Mouse (Mus musculus) megakaryocyte, embryonic 14.5 days (primary cell): Measurements from ENCODE around the gene H2-T23. TPM values are rescaled to one million over a fixed set of nuclear protein-coding genes. Genes with fewer than 3 reads are reported as not detected.

Experiments used
- H3K27me3 ChIP-seq: replicated peaks from 2 replicates; pipeline ENCODE3; 2012; ENCODE audit warnings: inconsistent platforms
- H3K36me3 ChIP-seq: replicated peaks from 2 replicates; pipeline ENCODE3; 2012; ENCODE audit warnings: low read length, inconsistent platforms, mixed read lengths
- H3K4me1 ChIP-seq: 2 replicates; pipeline ENCODE4 v1.6.1; 2012; ENCODE audit warnings: inconsistent platforms
- H3K4me3 ChIP-seq: replicated peaks from 2 replicates; pipeline ENCODE3; 2012; ENCODE audit warnings: moderate library complexity, mild to moderate bottlenecking, inconsistent platforms
- H3K9me3 ChIP-seq: 2 replicates; pipeline ENCODE4 v1.6.1; 2012; ENCODE audit warnings: inconsistent platforms
- FLI1 ChIP-seq: IDR thresholded peaks from 2 replicates; pipeline ENCODE4 v1.6.1; 2012; ENCODE audit warnings: low read length, inconsistent platforms, mixed read lengths
- GATA1 ChIP-seq: IDR thresholded peaks from 3 replicates; pipeline ENCODE4 v1.6.1; 2012; ENCODE audit warnings: mixed read lengths, low read length, inconsistent platforms, borderline replicate concordance
- polyA plus RNA-seq: library from polyadenylated mRNA; stranded (reverse); fragments of >175 nt; gene quantifications from 2 replicates; pipeline ENCODE4 v1.2.3, GENCODE M21; 2012; ENCODE audit warnings: low replicate concordance; ENCODE audit not compliant: insufficient read depth

Gene H2-T23
- polyA plus RNA-seq, 1 experiment, result 44.0 TPM

DNA sequence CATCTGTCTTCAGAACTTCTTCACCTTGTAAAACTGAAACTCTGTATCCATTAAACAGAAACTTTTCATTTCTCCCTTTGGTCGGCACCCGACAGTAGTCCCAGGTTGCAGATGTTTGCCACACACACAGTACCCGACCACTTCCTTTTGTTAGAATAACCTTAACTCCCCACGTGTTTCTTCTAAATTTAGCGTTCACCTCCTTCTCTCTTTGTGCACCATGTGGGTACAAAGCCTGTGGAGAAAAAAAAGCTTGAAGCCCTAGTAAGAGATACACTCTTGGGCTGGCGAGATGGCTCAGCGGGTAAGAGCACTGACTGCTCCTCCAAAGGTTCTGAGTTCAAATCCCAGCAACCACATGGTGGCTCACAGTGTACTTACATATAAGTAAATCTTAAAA, 33.3 kb downstream of the H2-T23 start:
- H3K9me3 ChIP-seq, result peaks cover 33% of the 10 kb centered on the region
- peak overlapping the region; percentile 81 for H3K4me3 ChIP-seq
- peaks cover 66% of the 10 kb centered on the region for H3K4me1 ChIP-seq
- no peaks in the 10 kb centered on the region for H3K27me3 ChIP-seq
- TF ChIP-seq FLI1 (no peak), GATA1 (no peak)
- peaks cover 51% of the 10 kb centered on the region for H3K36me3 ChIP-seq

DNA sequence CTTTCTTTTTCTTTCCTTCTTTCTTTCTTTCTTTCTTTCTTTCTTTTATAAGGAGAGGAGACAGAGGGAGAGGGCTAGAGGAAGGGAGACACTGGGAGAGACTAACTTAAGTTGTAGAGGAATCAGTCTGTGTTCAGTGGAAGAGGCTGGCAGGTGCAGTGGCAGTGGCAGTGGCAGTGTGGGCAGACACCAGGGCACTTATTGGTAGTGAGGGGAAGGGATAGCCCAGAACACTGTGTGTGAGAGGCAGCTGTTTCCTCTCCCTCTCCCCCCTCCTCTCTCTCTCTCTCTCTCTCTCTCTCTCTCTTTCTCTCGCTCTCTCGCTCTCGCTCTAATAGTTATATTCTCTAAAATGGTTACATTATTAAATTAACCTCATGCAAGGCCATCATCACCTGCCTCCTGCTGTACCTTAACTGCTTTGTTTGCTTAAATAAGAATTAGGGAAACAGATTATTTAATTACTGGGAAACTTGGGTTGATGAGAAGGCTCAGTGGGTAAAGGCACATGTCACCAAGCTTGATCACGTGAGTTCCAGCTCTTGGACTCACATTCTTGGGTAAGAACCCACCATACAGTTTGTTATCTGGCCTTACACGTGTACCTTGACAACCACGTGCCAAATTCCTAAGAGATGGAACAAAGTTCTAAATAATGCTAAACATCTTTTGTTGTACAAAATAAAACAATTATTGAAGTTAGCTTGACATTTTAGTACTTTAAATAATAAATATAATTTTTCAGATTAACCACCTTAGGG, 33.9 kb downstream of the H2-T23 start:
- H3K4me1 ChIP-seq, result peaks cover 67% of the 10 kb centered on the region

DNA sequence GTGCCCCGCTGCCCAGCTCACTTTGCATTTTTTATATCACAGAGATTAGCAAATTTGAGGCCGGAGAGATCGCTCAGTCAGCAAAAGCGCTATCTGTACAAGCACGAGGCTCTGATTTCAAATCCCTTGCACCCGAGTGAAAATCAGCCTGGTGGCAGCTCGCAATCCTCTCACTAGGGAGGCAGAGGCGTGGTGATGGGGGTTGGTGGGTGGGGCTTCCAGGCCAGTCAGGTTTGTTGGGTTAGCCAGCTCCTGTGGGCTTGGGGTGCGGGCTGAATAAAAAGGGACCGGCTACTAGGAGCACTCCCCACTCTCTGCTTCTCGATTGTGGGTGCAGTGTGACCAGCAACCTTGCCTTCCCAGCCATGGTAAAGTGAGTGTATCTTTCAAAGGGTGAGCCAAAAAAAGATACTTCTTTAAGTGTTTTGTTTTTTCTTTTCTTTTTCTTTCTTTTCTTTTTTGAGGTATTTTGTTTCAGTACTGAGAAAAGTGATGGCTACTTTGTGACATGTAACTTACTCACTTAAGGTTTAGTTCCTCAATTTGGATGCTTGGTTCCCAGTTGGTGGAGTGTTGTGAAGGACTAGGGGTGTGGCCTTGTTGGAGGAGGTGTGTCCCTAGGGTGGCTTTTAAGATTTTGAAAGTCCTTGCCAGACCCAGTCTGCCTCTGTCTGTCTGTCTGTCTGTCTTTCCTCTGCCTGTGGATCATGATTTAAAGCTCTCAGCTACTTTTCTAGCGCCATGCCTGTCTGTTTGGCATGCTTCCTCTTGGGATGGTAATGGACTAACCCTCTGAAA, 34.7 kb downstream of the H2-T23 start:
- peaks cover 74% of the 10 kb centered on the region for H3K4me1 ChIP-seq
- H3K9me3 ChIP-seq, result peaks cover 23% of the 10 kb centered on the region
- no peak for TF ChIP-seq GATA1
- no peak for TF ChIP-seq FLI1
- H3K36me3 ChIP-seq, result peaks cover 36% of the 10 kb centered on the region
- no peaks in the 10 kb centered on the region for H3K27me3 ChIP-seq
- H3K4me3 ChIP-seq, result peak overlapping the region; percentile 92

More for the DNA sequence above, 33.9 kb downstream of the H2-T23 start:
- Histone ChIP-seq H3K27me3 (no peaks in the 10 kb centered on the region), H3K9me3 (peaks cover 29% of the 10 kb centered on the region), H3K36me3 (peaks cover 44% of the 10 kb centered on the region), H3K4me3 (peak overlapping the region; percentile 92)
- TF ChIP-seq FLI1 (no peak), GATA1 (no peak)

DNA sequence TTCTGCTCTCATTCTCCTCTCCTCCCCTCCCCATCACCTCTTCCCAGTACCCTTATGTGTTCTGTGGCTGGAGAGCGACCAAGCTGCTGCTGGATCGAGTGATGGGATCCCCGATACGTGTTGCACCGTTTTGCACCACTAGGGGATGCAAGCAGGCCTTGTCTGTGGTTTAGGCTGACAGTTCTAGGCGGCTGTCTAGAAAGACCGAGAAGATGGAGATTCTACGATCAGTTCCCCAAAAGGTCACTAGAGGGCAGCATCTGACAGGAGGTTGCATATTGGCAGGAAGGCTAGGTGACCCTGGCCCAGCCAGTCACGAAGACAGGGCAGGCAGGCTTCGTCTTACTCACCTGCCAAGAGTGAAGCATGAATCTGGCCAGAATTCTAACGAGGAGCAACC, 35.7 kb downstream of the H2-T23 start:
- Histone ChIP-seq H3K27me3 (no peaks in the 10 kb centered on the region), H3K4me3 (peak overlapping the region; percentile 78), H3K9me3 (peaks cover 13% of the 10 kb centered on the region), H3K4me1 (peaks cover 66% of the 10 kb centered on the region), H3K36me3 (peaks cover 27% of the 10 kb centered on the region)
- TF ChIP-seq GATA1, result no peak
- no peak for TF ChIP-seq FLI1

DNA sequence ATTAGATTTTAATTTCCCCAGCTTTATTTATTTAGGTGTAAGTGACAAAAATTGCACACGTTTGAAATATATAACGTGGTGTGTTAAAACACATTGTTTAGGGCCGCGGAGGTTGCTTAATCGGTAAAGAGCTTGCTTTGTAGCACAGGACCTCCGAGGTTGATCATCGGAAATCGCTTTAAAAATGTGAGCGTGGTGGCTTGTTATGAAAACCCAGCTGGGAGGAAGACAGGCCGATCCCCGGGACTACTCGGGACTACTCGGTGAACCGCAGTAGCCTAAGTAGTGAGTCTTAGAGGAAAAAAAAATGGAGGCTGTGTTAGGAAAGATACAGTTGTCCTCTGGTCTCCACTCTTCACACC, 37.8 kb downstream of the H2-T23 start:
- no peak for TF ChIP-seq GATA1
- TF ChIP-seq FLI1, result no peak
- peaks cover 49% of the 10 kb centered on the region for H3K4me1 ChIP-seq
- H3K9me3 ChIP-seq, result 0 out of 2 replicates have a peak, but pooled peaks cover 1% of the 10 kb centered on the region
- no peaks in the 10 kb centered on the region for H3K27me3 ChIP-seq
- peaks cover 10% of the 10 kb centered on the region for H3K36me3 ChIP-seq
- peak overlapping the region; percentile 94 for H3K4me3 ChIP-seq

DNA sequence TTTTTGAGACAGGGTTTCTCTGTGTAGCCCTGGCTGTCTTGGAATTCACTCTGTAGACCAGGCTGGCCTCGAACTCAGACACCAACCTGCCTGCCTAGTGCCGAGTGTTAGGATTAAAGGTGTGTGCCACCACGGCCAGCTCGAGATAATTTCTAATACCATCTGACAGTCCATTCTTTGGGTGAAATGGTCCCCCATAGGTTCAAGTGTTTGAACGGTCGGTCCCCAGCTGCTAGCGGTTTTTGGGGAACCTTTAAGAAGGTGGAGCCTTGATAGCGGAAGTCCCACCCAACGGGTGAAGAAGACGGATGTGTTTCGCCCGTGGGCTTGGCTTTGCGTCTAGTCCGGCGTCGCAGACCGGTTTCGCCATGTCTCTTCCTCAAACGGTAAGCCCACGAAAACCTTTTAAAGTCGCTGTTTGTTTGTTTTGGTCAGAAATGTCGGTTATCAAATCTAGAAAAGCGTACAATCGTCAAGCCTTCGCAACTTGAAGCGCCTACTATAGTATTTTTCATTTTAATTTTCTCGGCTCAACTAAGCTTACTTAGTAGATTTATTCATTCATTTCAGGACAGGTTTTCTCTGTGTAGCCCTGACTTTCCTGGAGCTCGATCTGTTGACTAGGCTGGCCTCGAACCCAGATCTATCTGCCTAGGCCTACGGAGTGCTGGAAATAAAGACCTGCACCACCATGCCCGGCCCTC, 38.3 kb downstream of the H2-T23 start:
- Histone ChIP-seq H3K4me3 (peak overlapping the region; percentile 94), H3K27me3 (no peaks in the 10 kb centered on the region), H3K9me3 (no peaks in the 10 kb centered on the region), H3K4me1 (peaks cover 47% of the 10 kb centered on the region), H3K36me3 (peaks cover 11% of the 10 kb centered on the region)
- no peak for TF ChIP-seq GATA1
- TF ChIP-seq FLI1, result no peak

DNA sequence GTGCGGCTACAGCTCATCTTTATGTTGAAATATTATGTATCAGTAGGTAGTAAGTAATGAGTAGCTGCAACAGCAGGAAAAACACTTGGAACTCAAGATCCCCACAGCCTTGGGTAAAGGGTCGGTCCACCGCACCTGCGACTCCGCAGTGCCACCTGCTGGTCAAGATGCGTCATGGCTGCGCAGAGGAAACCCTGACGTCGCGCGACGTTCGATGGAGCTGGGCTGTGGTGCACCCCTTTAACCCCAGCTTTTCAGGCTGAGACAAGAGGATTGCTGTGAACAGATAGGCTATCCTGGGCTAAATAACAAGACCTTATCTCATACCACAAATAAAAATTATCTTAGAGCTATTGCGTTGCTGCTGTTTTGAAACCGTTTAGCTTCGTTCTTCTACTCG, 39.0 kb downstream of the H2-T23 start:
- Histone ChIP-seq H3K4me3 (peak overlapping the region; percentile 92), H3K4me1 (peaks cover 47% of the 10 kb centered on the region), H3K27me3 (no peaks in the 10 kb centered on the region), H3K36me3 (peaks cover 13% of the 10 kb centered on the region), H3K9me3 (no peaks in the 10 kb centered on the region)
- no peak for TF ChIP-seq FLI1
- no peak for TF ChIP-seq GATA1

DNA sequence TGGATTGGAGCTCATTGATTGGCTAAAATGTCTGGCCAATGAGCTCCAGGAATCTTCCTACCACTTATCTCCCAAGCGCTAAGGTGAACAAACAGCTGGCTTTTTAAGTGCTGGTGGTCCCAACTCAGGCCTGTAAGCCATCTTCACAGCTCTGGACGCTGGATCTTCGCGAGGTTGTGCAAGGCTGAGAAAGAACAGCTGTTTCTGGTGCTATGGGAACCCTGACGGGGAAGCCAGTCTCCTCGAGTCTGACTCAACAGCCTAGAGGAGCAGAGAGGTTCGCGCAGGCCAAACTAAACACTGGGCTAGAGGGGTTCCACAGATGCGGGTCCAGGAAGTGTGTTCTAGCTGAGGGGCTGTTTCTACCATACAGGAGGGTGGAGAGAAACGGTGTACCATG, 40.9 kb downstream of the H2-T23 start:
- Histone ChIP-seq H3K36me3 (peaks cover 31% of the 10 kb centered on the region), H3K4me3 (no peak overlapping the region), H3K9me3 (no peaks in the 10 kb centered on the region), H3K4me1 (peaks cover 28% of the 10 kb centered on the region), H3K27me3 (no peaks in the 10 kb centered on the region)
- TF ChIP-seq FLI1 (no peak), GATA1 (no peak)

DNA sequence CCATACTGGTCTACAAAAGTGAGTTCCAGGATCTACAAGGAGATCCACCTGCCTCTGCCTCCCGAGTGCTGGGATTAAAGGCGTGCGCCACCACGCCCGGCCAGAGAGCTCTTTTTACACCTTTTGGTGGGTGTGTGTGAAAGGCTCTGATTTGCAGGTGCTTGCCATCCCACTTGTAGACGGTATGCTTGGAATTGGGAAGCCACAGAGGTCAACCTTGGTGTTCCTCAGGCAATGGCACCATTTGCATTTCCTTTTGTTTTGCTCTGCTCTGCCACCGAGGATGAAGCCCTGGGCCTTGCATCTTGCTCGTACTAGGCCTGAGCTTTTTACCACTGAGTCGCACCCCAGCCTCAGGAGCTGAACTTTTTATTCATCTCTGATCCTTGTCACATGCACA, 50.9 kb downstream of the H2-T23 start:
- peaks cover 57% of the 10 kb centered on the region for H3K36me3 ChIP-seq

DNA sequence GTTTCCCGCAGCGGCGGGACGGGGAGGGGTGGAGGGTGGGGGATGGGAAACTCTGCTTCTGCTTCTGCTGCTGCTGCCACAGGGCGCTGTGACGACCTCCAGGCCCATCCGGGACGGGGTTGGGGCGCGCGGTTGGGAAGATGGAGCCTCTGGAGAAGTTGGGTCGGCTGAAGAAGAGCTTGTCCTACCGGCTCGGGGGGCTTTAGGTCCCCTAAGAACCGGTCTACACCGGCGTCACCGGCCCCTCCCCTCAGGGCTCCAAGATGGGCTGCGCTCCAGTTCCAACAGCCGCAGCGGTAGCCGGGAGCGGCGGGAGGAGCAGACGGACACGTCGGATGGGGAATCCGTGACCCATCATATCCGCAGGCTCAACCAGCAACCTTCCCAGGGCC, 52.3 kb downstream of the H2-T23 start:
- Histone ChIP-seq H3K36me3 (peaks cover 51% of the 10 kb centered on the region), H3K4me1 (peaks cover 29% of the 10 kb centered on the region), H3K4me3 (peak overlapping the region; percentile 95), H3K27me3 (no peaks in the 10 kb centered on the region), H3K9me3 (no peaks in the 10 kb centered on the region)
- no peak for TF ChIP-seq FLI1
- TF ChIP-seq GATA1, result no peak

More for the DNA sequence above, 50.9 kb downstream of the H2-T23 start:
- H3K4me1 ChIP-seq, result peaks cover 29% of the 10 kb centered on the region
- H3K4me3 ChIP-seq, result peak overlapping the region; percentile 60
- H3K9me3 ChIP-seq, result no peaks in the 10 kb centered on the region
- no peak for TF ChIP-seq GATA1
- TF ChIP-seq FLI1, result no peak
- H3K27me3 ChIP-seq, result no peaks in the 10 kb centered on the region

Other genes with a start within 250 kb of the H2-T23 start
- gene Ier3, start 211.2 kb downstream of the H2-T23 start, polyA plus RNA-seq, result 62.2 and 65.8 TPM in 2 replicates
- 43.6 and 163 TPM in 2 replicates for gene Flot1, start 209.6 kb downstream of the H2-T23 start, polyA plus RNA-seq
- gene Tubb5, start 194.5 kb downstream of the H2-T23 start, polyA plus RNA-seq, result 96.5 and 217 TPM in 2 replicates
- gene Mdc1, start 191.3 kb downstream of the H2-T23 start, polyA plus RNA-seq, result 1.2 and 2.3 TPM in 2 replicates
- 5.6 TPM in 1 of 2 replicates, not detected in the other for gene Nrm, start 171.5 kb downstream of the H2-T23 start, polyA plus RNA-seq
- gene Ppp1r18, start 167.3 kb downstream of the H2-T23 start, polyA plus RNA-seq, result 153 and 168 TPM in 2 replicates
- 23.2 and 32.1 TPM in 2 replicates for gene Dhx16, start 153.0 kb downstream of the H2-T23 start, polyA plus RNA-seq
- gene 2310061I04Rik, start 135.4 kb downstream of the H2-T23 start, polyA plus RNA-seq, result 101 and 470 TPM in 2 replicates
- 15.4 and 23.3 TPM in 2 replicates for gene Atat1, start 122.8 kb downstream of the H2-T23 start, polyA plus RNA-seq
- 5.7 TPM in 1 of 2 replicates, not detected in the other for gene Mrps18b, start 116.5 kb downstream of the H2-T23 start, polyA plus RNA-seq
- gene Ppp1r10, start 116.4 kb downstream of the H2-T23 start, polyA plus RNA-seq, result 28.5 and 36.4 TPM in 2 replicates
- 86.0 and 161 TPM in 2 replicates for gene Abcf1, start 63.1 kb downstream of the H2-T23 start, polyA plus RNA-seq
- gene Gnl1, start 53.0 kb downstream of the H2-T23 start, polyA plus RNA-seq, result 63.9 and 75.7 TPM in 2 replicates
- gene Prr3, start 52.6 kb downstream of the H2-T23 start, polyA plus RNA-seq, result 11.4 and 13.7 TPM in 2 replicates
- gene H2-T24, start 12.3 kb downstream of the H2-T23 start, polyA plus RNA-seq, result 3.9 TPM in 1 of 2 replicates, not detected in the other
- gene H2-T22, start 9.9 kb upstream of the H2-T23 start, polyA plus RNA-seq, result 6.2 TPM in 1 of 2 replicates, not detected in the other
- 0.25 TPM in 1 of 2 replicates, not detected in the other for gene Gm6034, start 10.1 kb upstream of the H2-T23 start, polyA plus RNA-seq
- 20.5 TPM in 1 of 2 replicates, not detected in the other for gene Gm11127, start 25.5 kb upstream of the H2-T23 start, polyA plus RNA-seq
- 0.29 TPM in 1 of 2 replicates, not detected in the other for gene Gm19684, start 88.8 kb upstream of the H2-T23 start, polyA plus RNA-seq
- 0.46 TPM in 1 of 2 replicates, not detected in the other for gene Gm7030, start 96.6 kb upstream of the H2-T23 start, polyA plus RNA-seq
- not detected in 2 replicates for gene Gm8909, start 135.7 kb upstream of the H2-T23 start, polyA plus RNA-seq
- not detected in 2 replicates for gene H2-T3, start 157.4 kb upstream of the H2-T23 start, polyA plus RNA-seq
- gene Rpp21, start 225.2 kb upstream of the H2-T23 start, polyA plus RNA-seq, result 81.8 and 103 TPM in 2 replicates
- 2.5 TPM in 2 replicates for gene Trim39, start 239.4 kb upstream of the H2-T23 start, polyA plus RNA-seq